Mouse (Mus musculus): ENCODE results near the gene Mat1a.

DNA sequence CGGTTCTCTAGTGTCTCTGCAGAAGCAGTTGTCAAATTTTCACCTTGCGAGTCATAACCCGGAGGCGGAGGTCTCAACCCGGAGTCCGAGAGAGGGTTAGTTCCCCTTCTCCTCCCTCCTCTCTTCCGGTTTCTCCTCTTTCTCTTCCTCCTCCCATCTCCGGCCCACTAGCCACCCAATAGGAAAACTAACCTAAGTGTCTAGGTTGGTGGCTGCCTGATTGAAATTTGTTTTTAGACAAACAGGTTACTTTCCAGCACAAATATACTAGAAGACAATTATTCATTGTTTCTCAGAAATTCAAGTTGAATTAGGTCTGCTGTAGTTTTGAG, 31.9 kb upstream of the Mat1a start:
- TF ChIP-seq GATA1 (IDR thresholded peaks at IDR 0.05; ENCODE audit: borderline replicate concordance, low read length) (no peak), FLI1 (IDR thresholded peaks at IDR 0.05; ENCODE audit: low read length) (no peak)

All from megakaryocyte, embryonic 14.5 days (primary cell).